Mouse (Mus musculus) naive thymus-derived CD4-positive, alpha-beta T cell, adult 2 months (primary cell): ENCODE data around the gene Atp9a.

Experiments used
- DNase-seq: peaks from one replicate; pipeline ENCODE4 v3.0.0-alpha.2; 2011; ENCODE audit warnings: low read depth

The Atp9a gene

DNA sequence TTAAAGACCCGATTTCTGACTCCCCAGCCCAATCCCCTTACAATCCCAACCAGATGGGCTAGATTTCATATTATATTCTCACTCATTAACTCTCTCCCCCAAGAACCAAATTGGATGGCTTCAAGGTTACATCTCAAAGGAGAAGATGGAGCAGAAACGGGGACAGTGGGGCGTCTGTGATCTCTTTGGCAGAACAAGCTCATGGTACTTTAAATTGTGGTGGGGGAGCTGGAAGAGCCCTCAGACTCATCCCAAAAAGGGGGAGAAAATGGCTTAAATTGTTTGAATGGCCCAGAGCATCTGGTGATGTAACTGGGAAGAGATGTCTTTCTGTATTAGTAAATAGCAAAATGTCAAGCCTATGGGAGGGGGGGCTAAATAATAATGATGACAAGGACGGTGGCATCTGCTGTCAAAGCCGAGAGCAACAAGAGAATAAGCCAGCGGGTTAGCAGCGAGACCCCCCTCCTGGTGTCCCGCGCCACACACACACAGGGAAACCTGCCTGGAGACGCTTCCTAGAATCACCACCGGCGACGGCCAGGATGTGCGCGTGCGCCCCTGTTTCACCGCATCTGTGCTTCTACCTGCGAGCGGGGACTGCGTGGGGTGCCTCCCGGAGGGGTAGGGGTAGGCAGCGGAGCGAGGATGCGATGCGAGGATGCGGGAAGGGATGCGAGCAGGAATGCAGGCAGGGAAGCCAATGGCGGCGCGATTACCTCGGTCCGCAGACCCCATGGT is 141.3 kb downstream of the Atp9a start:
- peak; percentile 42 for DNase-seq

DNA sequence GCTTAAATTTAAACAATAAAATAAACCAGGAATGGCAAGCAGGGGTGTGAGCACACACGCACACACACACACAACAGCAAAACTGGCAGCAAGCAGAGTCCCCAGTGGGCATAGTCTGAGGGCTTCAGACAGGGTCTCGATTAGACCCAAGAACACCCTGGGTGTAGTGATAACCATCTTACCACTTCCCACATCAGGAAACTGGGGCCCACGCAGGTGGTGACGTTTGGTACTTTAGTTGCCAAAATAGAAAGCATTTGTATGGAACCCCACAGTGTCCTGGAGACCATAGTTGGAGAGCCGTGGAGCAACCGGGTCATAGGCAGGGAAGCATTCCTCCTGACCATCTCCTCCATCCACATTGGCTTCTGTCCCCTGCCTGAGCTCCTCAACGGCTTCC is 146.5 kb downstream of the Atp9a start:
- DNase-seq: peak; percentile 65

DNA sequence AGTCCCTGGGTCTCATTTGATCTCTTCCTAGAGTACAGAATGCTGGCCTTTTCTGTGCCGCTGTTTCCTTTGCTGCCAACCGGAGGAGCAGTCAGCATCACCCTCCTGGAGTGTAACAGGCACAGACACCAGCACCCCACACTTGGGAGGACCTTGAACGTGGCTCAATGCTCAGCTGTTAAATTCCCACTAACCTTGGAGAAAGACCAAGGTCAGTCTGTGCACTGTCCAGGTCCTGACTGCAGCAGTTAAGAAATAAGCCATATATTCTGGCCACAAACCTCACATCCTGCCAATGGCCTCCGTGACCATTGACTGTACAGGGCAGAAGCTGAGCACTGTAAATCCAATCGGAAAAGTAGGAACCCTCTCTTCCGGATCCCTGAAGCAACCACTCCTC is 148.5 kb downstream of the Atp9a start:
- no peak for DNase-seq

DNA sequence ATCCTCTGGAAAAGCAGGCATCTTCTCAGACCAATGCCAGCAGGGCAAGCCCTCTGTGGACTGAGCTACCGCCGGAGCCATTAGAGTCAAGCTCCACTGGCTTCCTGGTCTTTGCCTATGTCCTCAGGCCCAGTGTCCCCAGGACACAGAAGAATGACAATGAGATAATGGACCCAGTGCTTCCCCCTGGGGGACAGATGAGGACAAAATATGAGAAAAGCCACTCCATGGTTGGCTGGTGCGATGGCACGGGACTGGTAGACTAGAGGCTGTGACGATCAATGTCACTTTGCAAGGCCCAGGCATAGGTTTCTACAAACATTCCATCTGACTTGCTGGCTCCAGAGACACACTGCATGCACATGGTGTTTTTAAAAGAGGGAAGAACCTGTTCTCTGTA is 149.2 kb downstream of the Atp9a start:
- DNase-seq: peak; percentile 61

DNA sequence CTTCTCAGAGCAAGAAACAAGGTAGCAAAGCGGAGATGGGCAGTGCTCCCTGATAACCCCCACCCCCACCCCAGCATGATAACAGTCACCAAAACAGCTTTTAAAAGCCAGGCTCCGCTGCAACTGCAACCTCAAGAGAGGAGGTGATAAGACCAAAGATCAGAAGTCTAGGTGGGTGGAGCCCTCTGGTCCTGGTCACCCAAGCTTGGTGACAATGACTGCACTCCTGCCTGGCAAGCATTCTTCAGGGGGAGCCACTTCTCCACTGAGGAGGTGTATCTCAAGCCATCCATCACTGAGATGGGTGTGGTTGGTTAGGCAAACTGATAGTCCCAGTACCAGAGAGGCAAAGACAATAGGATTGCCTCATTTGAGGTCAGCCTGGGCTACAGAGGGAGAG is 151.1 kb downstream of the Atp9a start:
- DNase-seq: no peak

DNA sequence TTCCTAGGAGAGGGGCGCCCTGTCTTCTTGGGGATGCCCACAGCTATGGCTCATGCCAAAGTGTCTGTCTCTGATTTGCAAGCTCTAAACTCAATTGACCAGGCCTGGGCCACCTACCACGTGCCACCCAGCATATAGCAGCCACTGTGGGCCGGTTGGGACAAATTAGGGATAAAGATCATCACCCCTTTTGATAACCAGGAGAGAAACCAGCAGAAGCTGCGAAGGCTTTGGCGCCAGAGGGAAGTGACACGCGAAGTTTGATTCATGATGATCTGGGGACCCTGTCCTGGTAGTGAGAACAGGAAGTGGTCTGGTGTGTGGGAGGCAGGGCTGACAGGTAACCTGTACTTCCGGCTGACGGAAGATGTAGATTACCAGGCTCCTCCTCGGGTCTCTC is 151.7 kb downstream of the Atp9a start:
- peak; percentile 75 for DNase-seq

DNA sequence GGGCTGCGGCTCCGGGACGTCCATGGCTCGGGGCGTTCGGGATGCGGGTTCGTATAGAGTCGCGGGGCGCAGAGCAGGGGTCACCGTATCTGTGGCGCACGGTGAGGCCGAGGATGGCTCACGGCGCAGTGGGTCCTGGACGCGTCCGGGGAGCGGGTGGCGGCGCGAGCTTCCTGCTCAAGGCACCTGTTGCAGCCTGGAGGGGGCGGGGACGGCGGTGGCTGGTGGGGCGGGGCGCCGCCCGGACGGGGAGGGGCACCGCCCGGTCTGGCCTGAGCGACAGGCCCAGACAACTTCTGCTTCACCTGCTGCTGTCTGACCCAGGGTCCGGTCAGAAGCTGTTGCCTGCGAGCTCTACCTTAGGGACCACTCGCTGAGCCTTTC is 152.0 kb downstream of the Atp9a start:
- DNase-seq: peak; percentile 78

DNA sequence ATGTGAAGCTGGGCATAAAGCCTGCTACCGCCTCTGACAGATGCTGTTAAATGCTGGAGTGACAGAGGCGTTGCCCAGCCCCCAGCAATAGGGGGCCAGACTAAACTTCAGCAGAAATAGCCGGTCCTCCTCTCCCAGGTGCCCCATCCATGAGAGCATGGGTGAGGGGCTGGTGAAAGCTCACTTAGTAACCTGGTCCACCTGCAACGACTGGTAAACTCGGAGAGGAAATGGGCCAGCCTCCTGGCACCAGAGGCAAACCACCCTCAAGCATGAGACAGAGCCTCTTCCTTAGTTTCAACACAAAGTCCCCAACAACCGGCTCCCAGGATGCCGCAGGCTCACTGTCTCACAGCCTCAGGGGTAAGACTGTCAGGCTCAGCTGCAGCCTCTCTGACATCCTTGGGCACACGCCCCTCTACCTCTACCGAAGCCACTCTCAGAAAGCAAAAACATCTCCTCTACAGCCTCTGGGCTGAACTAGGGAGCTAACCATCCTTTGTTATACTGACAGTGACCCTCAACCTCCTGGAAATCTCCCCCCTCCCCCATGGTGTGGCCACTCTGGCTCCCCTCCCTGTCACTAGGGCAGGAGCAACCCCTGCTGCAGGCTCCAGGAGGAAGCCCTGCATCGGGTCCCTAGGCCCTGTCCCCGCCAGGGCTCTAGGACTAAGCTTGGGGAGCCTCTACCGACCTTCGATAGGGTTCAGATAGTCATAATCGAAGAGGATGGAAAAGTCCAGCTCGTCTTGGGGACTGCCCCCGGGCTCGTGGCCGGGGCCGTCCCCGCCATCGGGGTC is 152.6 kb downstream of the Atp9a start:
- DNase-seq: peak; percentile 83

DNA sequence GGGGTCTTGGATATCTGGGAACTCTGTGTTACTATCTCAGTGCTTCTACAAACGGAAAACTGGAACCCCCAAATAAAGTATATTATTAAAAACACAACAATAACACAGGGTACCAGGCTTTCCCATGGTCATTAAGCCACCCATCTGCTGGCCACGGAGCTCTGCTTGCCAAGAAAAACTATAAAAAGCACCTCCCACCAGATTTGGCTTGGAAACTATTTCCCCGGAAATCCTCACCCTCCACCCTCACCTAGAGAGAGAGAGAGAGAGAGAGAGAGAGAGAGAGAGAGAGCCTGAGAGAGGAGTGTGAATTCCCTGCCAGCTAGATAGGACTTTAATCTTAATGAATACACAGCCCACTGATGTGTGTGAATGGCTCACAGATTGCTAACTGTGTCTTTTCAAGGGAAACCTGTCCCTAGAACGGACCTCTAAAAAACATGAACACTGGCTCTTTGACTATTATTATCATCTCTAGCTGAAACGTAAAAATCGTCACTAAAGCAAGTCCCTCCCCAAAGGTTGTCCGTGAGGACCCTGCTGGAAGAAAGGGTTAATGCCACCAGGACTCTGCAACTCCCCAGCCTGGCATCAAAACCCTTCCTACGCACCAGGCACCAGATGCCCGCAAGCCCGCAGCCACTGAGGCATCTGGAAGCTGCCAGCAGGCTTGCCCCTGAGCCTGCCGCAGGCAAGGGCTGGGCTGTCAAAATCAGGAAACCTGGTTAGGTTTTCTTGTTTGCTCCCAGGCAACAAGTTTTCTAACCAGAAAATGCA is 153.4 kb downstream of the Atp9a start:
- DNase-seq: no peak

DNA sequence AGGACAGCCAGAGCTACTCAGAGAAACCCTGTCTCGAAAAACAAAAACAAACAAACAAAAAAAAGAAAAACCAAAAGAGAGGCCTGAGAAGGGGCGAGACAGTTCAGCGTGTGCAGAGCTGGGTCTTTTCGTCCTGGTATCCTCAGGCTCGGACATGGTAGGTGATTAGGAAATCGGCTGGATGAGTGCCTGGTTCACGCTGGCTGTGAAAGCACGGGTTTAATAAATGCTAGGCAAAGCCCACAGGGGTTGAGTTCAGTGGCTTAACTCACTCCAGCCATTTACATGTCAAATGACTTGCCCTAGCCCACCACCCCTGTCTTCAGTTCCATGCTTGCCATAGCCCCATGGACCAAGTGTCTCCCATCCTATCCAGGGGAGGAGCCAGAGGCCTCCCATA is 155.1 kb downstream of the Atp9a start:
- DNase-seq: no peak

DNA sequence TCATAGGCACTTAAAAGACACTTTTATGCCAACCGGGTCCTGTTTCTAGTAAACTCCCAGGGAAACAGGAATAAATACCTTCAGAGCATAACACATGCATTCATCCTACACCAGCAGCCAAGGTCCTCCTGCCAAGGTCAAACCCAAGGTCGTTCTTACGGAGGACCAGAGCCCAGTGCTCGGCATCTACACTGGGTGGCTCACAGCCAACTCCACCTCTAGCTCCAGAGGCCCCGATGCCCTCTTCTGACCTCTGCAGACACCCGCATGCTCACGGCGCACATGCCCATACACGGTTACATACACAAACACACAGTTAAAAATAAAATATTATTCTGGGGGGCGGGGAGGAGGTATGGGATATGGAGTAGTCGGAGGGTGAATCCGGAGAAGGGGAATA is 155.7 kb downstream of the Atp9a start:
- no peak for DNase-seq

DNA sequence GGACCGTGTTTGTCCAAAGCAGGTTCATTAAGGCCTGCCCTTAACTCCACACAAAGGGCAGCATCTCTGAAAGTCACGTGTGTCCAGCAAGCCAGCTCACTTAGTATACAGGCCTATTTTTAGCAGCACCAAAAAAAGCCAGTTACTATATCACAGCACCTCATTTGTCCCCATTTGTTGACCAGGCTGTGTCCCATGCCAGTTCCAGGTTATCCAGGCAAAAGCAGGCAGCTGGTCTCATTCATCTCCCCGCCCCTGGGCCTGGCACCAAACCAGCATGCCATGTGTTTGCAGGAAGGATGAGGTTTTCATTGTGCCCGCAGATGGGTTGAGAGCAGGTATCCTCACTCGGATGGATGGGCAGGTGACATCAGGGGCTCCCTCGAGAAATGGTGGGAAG is 157.4 kb downstream of the Atp9a start:
- no peak for DNase-seq
